ENCODE assay signal across 7 mouse cellular contexts in genomic region chr4:132757633-132758351, GRCm38 (mm10). TPM values are rescaled to one million over a fixed set of nuclear protein-coding genes. Genes with fewer than 3 reads are reported as not detected.
DNase-seq lines count a peak whose midpoint lies in the region; ATAC-seq and TF ChIP-seq lines count a peak whose summit lies in the region.

No protein-coding gene starts in this region.

- no peak for DNase-seq in midbrain, embryonic 10.5 days (ENCODE audit: low spot score)
- DNase-seq in induced T-regulatory cell, adult 2 months (ENCODE audit: low read depth) = peak; percentile 52
- DNase-seq in stomach, postnatal 0 days (ENCODE audit: low spot score) = no peak
- DNase-seq in thymus, postnatal 4 days = no peak

- no peak for TF ChIP-seq CTCF in stomach, postnatal 0 days (IDR thresholded peaks at IDR 0.05; ENCODE audit: low read depth)

- TF ChIP-seq EP300 in stomach, postnatal 0 days (optimal IDR thresholded peaks at IDR 0.05) = no peak

- H3K4me1 ChIP-seq in kidney, embryonic 15.5 days = peaks cover 17% of the 10 kb centered on the region
- H3K4me1 ChIP-seq in kidney, embryonic 14.5 days (ENCODE audit: control insufficient read depth, insufficient read depth, low read length) = peaks cover 7% of the 10 kb centered on the region; the same call in 1 of the 2 replicates
- peaks cover 8% of the 10 kb centered on the region for H3K4me1 ChIP-seq in midbrain, embryonic 13.5 days (replicated peaks)
- peaks cover 15% of the 10 kb centered on the region for H3K4me1 ChIP-seq in midbrain, embryonic 10.5 days
- peaks cover 4% of the 10 kb centered on the region; the same call in 1 of the 2 replicates for H3K4me1 ChIP-seq in stomach, postnatal 0 days (replicated peaks; ENCODE audit: control insufficient read depth, insufficient read depth)

- H3K36me3 ChIP-seq in kidney, embryonic 15.5 days = no peaks in the 10 kb centered on the region
- H3K36me3 ChIP-seq in kidney, embryonic 14.5 days (ENCODE audit: control insufficient read depth, insufficient read depth, low read length) = no peaks in the 10 kb centered on the region
- no peaks in the 10 kb centered on the region for H3K36me3 ChIP-seq in midbrain, embryonic 13.5 days
- no peaks in the 10 kb centered on the region for H3K36me3 ChIP-seq in midbrain, embryonic 10.5 days
- no peaks in the 10 kb centered on the region for H3K36me3 ChIP-seq in stomach, postnatal 0 days (ENCODE audit: control insufficient read depth, insufficient read depth, low read length)

- peak overlapping the region; percentile 94 for H3K4me2 ChIP-seq in kidney, embryonic 15.5 days
- H3K4me2 ChIP-seq in kidney, embryonic 14.5 days (replicated peaks; ENCODE audit: low read depth, low read length) = no peak overlapping the region; the same call in 1 of the 2 replicates
- H3K4me2 ChIP-seq in midbrain, embryonic 13.5 days (replicated peaks) = peak overlapping the region; percentile 68; the same call in 1 of the 2 replicates
- no peak overlapping the region for H3K4me2 ChIP-seq in stomach, postnatal 0 days (replicated peaks; ENCODE audit: low read depth)

- no peak for ATAC-seq in kidney, embryonic 15.5 days (replicated peaks; ENCODE audit: low FRiP score)
- no peak for ATAC-seq in kidney, embryonic 14.5 days (ENCODE audit: low FRiP score, low TSS enrichment)
- ATAC-seq in midbrain, embryonic 13.5 days = no peak
- ATAC-seq in stomach, postnatal 0 days (ENCODE audit: low FRiP score, low TSS enrichment) = no peak

- H3K27me3 ChIP-seq in kidney, embryonic 15.5 days = peaks cover 14% of the 10 kb centered on the region
- no peaks in the 10 kb centered on the region for H3K27me3 ChIP-seq in kidney, embryonic 14.5 days (ENCODE audit: control insufficient read depth, insufficient read depth, low read length)
- peaks cover 29% of the 10 kb centered on the region for H3K27me3 ChIP-seq in midbrain, embryonic 13.5 days
- peaks cover 38% of the 10 kb centered on the region for H3K27me3 ChIP-seq in midbrain, embryonic 10.5 days (ENCODE audit: low read depth, poor library complexity, severe bottlenecking)
- H3K27me3 ChIP-seq in stomach, postnatal 0 days (ENCODE audit: control insufficient read depth, insufficient read depth, low read length) = no peaks in the 10 kb centered on the region

- H3K9ac ChIP-seq in kidney, embryonic 15.5 days = no peak overlapping the region
- no peak overlapping the region for H3K9ac ChIP-seq in kidney, embryonic 14.5 days (ENCODE audit: low read depth, low read length)
- peak overlapping the region; percentile 63; the same call in 1 of the 2 replicates for H3K9ac ChIP-seq in midbrain, embryonic 13.5 days (replicated peaks)
- no peak overlapping the region; the same call in 1 of the 2 replicates for H3K9ac ChIP-seq in stomach, postnatal 0 days (ENCODE audit: low read length)

- 51% methylated on average over 7 of the region's 7 CpGs for WGBS in kidney, embryonic 15.5 days
- WGBS in kidney, embryonic 14.5 days = 57% methylated on average over 7 of the region's 7 CpGs
- WGBS in midbrain, embryonic 13.5 days = 86% methylated on average over 7 of the region's 7 CpGs
- WGBS in midbrain, embryonic 10.5 days = 91% methylated on average over 7 of the region's 7 CpGs
- WGBS in stomach, postnatal 0 days = 74% methylated on average over 7 of the region's 7 CpGs

- H3K27ac ChIP-seq in kidney, embryonic 15.5 days = 0 out of 2 replicates have a peak overlapping the region, but pooled peaks have one; percentile 27
- no peak overlapping the region for H3K27ac ChIP-seq in kidney, embryonic 14.5 days (ENCODE audit: low read depth, low read length)
- H3K27ac ChIP-seq in midbrain, embryonic 13.5 days = no peak overlapping the region
- H3K27ac ChIP-seq in midbrain, embryonic 10.5 days (replicated peaks) = no peak overlapping the region
- H3K27ac ChIP-seq in stomach, postnatal 0 days (replicated peaks) = 0 out of 2 replicates have a peak overlapping the region, but pooled peaks have one; percentile 35

- H3K9me3 ChIP-seq in kidney, embryonic 15.5 days (replicated peaks) = no peaks in the 10 kb centered on the region
- no peaks in the 10 kb centered on the region for H3K9me3 ChIP-seq in kidney, embryonic 14.5 days (ENCODE audit: control insufficient read depth, low read length)
- no peaks in the 10 kb centered on the region for H3K9me3 ChIP-seq in midbrain, embryonic 13.5 days
- no peaks in the 10 kb centered on the region for H3K9me3 ChIP-seq in midbrain, embryonic 10.5 days (replicated peaks)
- no peaks in the 10 kb centered on the region for H3K9me3 ChIP-seq in stomach, postnatal 0 days (ENCODE audit: control insufficient read depth, low read length)

- no peak overlapping the region for H3K4me3 ChIP-seq in kidney, embryonic 15.5 days (replicated peaks)
- H3K4me3 ChIP-seq in kidney, embryonic 14.5 days (ENCODE audit: low read length) = no peak overlapping the region
- no peak overlapping the region for H3K4me3 ChIP-seq in midbrain, embryonic 13.5 days (replicated peaks)
- no peak overlapping the region for H3K4me3 ChIP-seq in midbrain, embryonic 10.5 days
- H3K4me3 ChIP-seq in stomach, postnatal 0 days (ENCODE audit: low read depth, low read length) = no peak overlapping the region

RNA-seq across cellular contexts. Expression of gene Smpdl3b, which starts 0.7 kb away (rescaled TPM):
- polyA plus RNA-seq in kidney, embryonic 15.5 days (2015; fragmentation: Nextera tagmentation; extraction: Ambion mirVana) = 10.0 and 11.9 TPM in 2 replicates
- 7.0 and 10.5 TPM in 2 replicates for polyA plus RNA-seq in kidney, embryonic 14.5 days (2014; fragmentation: Nextera tagmentation; extraction: Ambion mirVana)
- polyA plus RNA-seq in midbrain, embryonic 13.5 days (2015; fragmentation: Nextera tagmentation; extraction: Ambion mirVana) = 0.61 and 0.82 TPM in 2 replicates
- 2.3 and 2.9 TPM in 2 replicates for polyA plus RNA-seq in midbrain, embryonic 10.5 days (2016; fragmentation: Nextera tagmentation; extraction: Ambion mirVana)
- polyA plus RNA-seq in stomach, postnatal 0 days (2015; fragmentation: Nextera tagmentation; extraction: Ambion mirVana) = 4.6 and 5.2 TPM in 2 replicates

RNA-seq across cellular contexts. Expression of gene Rpa2, which starts 10.3 kb away (rescaled TPM):
- 108 and 113 TPM in 2 replicates for polyA plus RNA-seq in kidney, embryonic 15.5 days (2015; fragmentation: Nextera tagmentation; extraction: Ambion mirVana)
- polyA plus RNA-seq in kidney, embryonic 14.5 days (2014; fragmentation: Nextera tagmentation; extraction: Ambion mirVana) = 120 and 124 TPM in 2 replicates
- 58.2 and 58.6 TPM in 2 replicates for polyA plus RNA-seq in midbrain, embryonic 13.5 days (2015; fragmentation: Nextera tagmentation; extraction: Ambion mirVana)
- polyA plus RNA-seq in midbrain, embryonic 10.5 days (2016; fragmentation: Nextera tagmentation; extraction: Ambion mirVana) = 174 and 200 TPM in 2 replicates
- polyA plus RNA-seq in stomach, postnatal 0 days (2015; fragmentation: Nextera tagmentation; extraction: Ambion mirVana) = 29.8 and 32.1 TPM in 2 replicates

RNA-seq across cellular contexts. Expression of gene Xkr8, which starts 25.4 kb away (rescaled TPM):
- polyA plus RNA-seq in kidney, embryonic 15.5 days (2015; fragmentation: Nextera tagmentation; extraction: Ambion mirVana) = 4.4 and 7.5 TPM in 2 replicates
- 5.3 and 5.4 TPM in 2 replicates for polyA plus RNA-seq in kidney, embryonic 14.5 days (2014; fragmentation: Nextera tagmentation; extraction: Ambion mirVana)
- 4.4 and 5.6 TPM in 2 replicates for polyA plus RNA-seq in midbrain, embryonic 13.5 days (2015; fragmentation: Nextera tagmentation; extraction: Ambion mirVana)
- polyA plus RNA-seq in midbrain, embryonic 10.5 days (2016; fragmentation: Nextera tagmentation; extraction: Ambion mirVana) = 4.3 and 4.8 TPM in 2 replicates
- 1.8 and 2.5 TPM in 2 replicates for polyA plus RNA-seq in stomach, postnatal 0 days (2015; fragmentation: Nextera tagmentation; extraction: Ambion mirVana)

RNA-seq across cellular contexts. Expression of gene Themis2, which starts 38.4 kb away (rescaled TPM):
- 0.91 and 1.7 TPM in 2 replicates for polyA plus RNA-seq in kidney, embryonic 15.5 days (2015; fragmentation: Nextera tagmentation; extraction: Ambion mirVana)
- polyA plus RNA-seq in kidney, embryonic 14.5 days (2014; fragmentation: Nextera tagmentation; extraction: Ambion mirVana) = 0.73 and 1.4 TPM in 2 replicates
- polyA plus RNA-seq in midbrain, embryonic 13.5 days (2015; fragmentation: Nextera tagmentation; extraction: Ambion mirVana) = 0.46 and 0.67 TPM in 2 replicates
- 0.86 and 1.2 TPM in 2 replicates for polyA plus RNA-seq in midbrain, embryonic 10.5 days (2016; fragmentation: Nextera tagmentation; extraction: Ambion mirVana)
- polyA plus RNA-seq in stomach, postnatal 0 days (2015; fragmentation: Nextera tagmentation; extraction: Ambion mirVana) = 0.72 and 0.79 TPM in 2 replicates

Comparison
In these comparisons a context has a peak if more than half of its experiments do, and no peak if none do; other contexts are left out.
1. H3K27ac ChIP-seq: peak in kidney, embryonic 15.5 days (single experiment) and stomach, postnatal 0 days (single experiment); none in kidney, embryonic 14.5 days (single experiment), midbrain, embryonic 13.5 days (single experiment) and midbrain, embryonic 10.5 days (single experiment).
2. H3K4me2 ChIP-seq: peak in kidney, embryonic 15.5 days (single experiment) and midbrain, embryonic 13.5 days (single experiment); none in kidney, embryonic 14.5 days (single experiment) and stomach, postnatal 0 days (single experiment).